Mouse (Mus musculus): ENCODE data around the gene Wwox.
A peak's percentile ranks its signal among the peaks of the same experiment; 100 is the strongest.

Wwox gene

DNA sequence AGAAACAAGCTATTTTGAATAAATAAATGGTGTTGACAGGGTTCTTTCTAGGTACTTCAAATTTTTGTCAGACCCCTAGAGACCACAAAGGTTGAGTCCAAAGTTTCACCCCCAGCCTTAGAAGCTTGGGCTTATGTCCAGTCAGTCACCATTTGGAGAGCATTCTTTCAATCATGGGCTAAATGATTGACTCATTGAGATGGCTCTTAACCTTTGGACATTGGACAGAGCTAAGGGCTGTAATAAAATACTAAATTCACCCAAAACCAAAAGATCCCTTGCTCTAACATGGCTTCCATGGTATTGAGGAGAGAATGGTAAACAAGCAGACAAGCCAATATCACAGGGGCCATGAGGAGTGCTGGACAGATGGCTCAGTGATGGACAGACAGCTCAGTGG is 540.2 kb downstream of the Wwox start:
- no peak for DNase-seq

DNA sequence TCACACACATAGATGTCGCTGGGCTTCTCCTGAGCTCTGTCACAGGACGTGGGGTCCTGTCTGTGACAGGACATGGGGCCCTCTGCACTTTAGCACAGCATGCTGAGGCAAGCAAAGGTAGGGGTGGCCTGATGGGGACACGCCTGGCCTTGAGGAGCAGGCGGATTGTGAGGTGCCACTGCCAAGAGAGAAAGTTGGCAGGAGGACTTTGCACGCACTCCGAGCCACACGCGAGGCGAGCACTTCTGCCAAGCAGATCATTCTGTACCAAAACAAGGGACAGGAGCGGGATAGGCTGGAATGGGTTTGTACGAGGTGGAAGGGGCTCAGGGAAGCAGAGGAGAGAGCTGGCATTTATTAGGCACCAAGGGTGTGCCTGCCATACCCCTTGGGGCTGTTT is 543.3 kb downstream of the Wwox start:
- DNase-seq = no peak

DNA sequence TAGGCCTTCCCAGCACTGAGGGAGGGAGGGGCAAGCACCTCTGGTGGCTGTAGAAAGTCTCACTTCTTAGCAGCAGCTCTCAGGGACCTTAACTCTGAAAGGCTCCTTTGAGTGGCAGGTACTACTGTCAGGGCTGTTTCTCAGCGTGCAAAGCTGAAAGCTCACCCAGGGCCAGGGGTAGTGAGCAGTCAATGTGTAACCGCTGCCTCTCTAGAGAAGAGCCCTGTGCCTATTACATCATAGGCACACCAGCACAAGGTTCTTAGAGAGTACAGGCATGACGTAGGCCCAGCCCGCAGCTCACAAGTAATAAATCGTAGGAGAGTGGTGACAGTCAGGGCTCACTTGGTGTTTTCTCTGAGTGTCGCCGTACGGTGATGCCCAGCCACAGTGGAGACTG is 545.0 kb downstream of the Wwox start:
- DNase-seq = no peak

GRCm38 (mm10) chr8:114985996-114986395 is 546.5 kb downstream of the Wwox start:
- no peak for DNase-seq

GRCm38 (mm10) chr8:114986971-114987370 is 547.5 kb downstream of the Wwox start:
- DNase-seq = no peak

DNA sequence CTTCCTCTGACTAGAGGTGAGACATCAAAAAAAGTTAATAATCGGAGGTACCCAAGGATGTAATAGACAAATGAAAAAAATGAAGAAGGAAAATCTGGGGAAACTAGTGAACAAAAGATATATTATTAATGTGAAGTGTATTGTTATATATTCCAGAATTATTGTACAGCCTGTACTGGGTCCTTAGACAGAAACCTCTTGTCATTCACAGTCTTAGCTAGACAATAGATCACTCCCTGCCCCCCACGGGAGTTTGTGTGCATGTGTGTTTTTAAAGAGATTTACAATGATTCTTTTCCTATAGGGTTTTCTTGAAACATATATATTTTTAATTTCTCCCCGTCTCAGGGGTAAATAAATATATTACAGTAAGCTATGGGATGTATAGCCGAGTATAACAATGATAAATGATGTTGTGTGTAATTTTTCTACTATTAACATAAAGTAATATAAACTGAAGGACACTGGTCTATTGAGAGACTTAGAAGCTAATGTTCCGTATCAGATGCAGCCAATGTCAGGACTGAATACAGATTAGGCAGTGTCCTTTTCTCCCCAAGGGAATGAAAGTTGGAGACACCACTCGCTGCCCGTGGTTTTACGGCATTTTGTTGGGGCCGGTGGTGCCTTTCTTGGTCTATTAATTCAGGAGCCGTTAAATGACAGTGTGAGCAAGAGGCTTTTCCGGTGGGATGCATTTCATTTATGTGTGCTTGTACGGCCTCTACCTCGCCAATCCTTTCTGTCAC is 551.6 kb downstream of the Wwox start:
- no peak for DNase-seq

DNA sequence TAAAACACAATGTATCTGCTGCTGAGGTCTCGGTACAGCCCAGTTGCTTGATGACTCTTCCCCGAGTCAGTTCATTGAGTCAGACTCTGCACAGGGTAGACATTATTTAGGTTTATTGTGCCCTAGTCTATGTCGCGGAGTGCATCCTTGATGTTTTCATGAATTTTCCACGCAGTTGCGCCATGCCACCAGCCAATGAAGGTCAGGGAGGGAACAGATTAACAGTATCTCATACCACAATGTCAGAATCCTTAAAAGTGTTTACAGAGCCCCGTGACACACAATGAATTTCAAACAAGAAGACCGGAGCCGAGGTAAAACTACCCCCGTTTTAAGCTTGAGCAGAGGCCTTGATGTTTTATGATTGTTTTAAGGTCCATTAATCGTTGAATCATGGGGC is 561.3 kb downstream of the Wwox start:
- DNase-seq = no peak

DNA sequence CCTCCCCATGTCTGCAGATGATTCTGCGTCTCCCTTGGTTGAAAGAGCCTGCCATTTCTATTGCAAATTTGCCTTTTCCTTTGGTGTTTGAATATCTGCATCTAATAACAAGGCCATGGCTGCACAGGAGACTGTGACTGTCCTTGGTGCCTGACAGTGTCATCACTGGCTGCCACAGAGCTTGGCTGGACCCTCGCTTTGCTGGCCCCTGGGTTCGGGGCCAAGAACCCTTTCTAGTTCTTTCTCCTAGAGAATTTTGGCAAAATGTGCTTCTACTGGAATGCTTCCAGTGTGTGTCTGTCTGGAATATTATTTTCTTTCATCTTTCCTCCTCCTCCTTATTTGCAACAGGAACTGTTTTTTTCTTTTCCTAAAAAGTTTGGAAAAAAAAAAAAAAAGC is 565.6 kb downstream of the Wwox start:
- no peak for DNase-seq

DNA sequence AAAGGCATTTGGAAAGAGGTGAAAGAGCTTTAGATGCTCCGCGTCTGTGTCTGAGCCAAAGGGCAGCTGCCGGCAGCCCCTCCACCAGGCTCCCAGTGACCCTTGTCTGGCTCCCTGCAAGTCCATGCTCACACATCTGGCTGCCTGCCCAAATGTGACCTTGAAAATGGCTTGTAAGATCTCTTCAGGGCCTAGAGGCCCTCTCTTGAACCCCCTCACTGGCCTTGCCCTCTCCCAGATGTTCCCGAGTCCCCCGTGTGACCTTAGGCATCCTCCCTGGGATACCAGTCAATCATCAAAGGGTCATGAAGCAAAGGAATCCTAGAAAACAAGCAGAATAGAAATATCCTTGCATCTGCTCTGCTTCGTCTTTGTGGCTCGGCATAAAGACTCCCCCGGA is 567.1 kb downstream of the Wwox start:
- DNase-seq = no peak

GRCm38 (mm10) chr8:115007280-115007679 is 567.8 kb downstream of the Wwox start:
- no peak for DNase-seq

GRCm38 (mm10) chr8:115008624-115009620 is 569.5 kb downstream of the Wwox start:
- peak; percentile 36 for DNase-seq

GRCm38 (mm10) chr8:115009897-115010768 is 570.7 kb downstream of the Wwox start:
- DNase-seq = no peak

GRCm38 (mm10) chr8:115010769-115011073 is 571.3 kb downstream of the Wwox start:
- DNase-seq = no peak

GRCm38 (mm10) chr8:115019661-115020060 is 580.2 kb downstream of the Wwox start:
- DNase-seq = no peak

DNA sequence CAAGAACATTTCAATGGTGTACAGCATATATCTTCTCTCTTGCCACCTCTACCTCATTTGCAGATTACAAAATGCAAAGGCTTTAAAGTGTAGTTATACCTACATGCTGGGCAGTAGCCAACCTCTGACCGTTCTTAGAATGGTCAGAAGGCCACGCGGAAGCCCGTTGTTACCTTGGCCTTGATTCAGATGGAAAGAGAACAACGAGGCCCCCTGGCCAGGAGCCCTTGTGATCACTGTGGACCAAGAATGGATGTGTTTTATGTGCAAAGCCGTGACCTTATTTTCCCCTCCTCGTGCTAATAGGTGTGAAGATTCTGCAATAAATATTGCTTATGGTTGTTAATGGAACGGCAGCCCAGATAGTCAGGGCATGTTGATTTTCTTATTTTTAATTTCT is 582.3 kb downstream of the Wwox start:
- DNase-seq = no peak

GRCm38 (mm10) chr8:115024062-115024461 is 584.6 kb downstream of the Wwox start:
- DNase-seq = no peak

GRCm38 (mm10) chr8:115025390-115026098 is 586.1 kb downstream of the Wwox start:
- DNase-seq = no peak

DNA sequence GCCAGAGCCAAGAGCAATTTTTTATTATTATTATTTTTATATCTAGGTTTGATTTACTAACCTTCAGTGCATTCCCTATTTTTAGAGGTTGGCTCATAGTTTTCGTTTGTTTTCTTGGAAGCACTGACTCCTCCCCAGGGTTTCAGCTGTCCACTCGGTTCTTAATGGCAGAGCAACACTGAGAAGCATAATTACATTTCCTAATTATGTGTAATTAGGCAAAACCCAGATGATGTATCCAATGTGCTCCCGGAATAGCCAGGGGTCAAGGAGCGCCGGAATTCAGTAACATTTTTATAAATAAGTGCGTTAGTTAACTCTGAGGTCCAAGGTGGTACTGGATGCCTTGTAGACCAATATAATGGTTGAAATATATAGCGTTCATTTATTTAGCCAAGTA is 586.7 kb downstream of the Wwox start:
- no peak for DNase-seq

- no peak for DNase-seq
Observed at GRCm38 (mm10) chr8:115033194-115033593, 593.7 kb downstream of the Wwox start.

GRCm38 (mm10) chr8:115036016-115036415 is 596.6 kb downstream of the Wwox start:
- DNase-seq = no peak

DNA sequence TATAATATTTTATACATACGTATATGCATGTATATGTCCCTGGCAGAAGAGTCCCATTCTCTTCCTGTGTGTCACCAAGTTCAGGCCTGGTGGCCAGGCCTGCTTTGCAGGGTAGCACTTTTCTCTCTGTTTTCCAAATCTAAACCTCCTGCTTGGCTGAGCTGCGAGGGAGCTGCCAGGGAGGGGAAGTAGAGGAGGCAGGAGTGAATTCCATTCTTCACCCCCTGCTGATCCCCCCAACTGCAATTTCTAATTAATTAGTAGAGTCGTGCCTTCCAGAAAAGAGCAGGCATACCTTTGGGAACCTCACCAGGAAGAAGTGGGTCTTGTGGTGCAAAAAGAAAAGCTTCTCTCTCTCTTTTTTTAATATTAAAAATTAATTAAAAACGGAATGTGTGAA is 599.0 kb downstream of the Wwox start:
- no peak for DNase-seq

DNA sequence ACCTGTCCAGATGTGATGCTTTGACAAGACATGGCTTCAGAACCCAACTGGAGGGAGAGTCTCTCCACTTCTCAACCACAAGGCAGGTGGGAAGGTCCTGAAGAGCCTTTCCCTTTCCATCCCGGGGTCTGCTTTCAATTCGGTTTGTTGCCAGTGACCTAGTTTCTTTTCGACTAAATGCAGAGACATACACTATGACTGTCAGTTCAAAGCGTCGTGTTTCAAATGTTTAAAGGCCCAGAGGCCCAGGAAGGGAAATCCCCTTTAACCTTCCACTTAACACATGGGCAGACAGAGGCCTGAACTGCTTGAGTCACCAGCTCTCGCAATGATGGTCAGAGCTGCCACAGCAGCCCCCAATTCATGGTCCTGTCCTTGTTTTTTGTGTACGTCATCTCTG is 606.3 kb downstream of the Wwox start:
- no peak for DNase-seq

- DNase-seq = no peak
Observed at GRCm38 (mm10) chr8:115046496-115046895, 607.0 kb downstream of the Wwox start.

Data from cerebellum, adult 9-10 months (tissue).